Mouse (Mus musculus) neural tube, embryonic 13.5 days (tissue): Measurements from ENCODE around the gene Gjd2. TPM values are rescaled to one million over a fixed set of nuclear protein-coding genes. Genes with fewer than 3 reads are reported as not detected.
A peak's percentile ranks its signal among the peaks of the same experiment; 100 is the strongest.

Experiments
- ATAC-seq: fragments of 200-750 bp; cut with Nextera tagmentation; 2 replicates; pipeline ENCODE4 v1.8.0; 2017; ENCODE audit warnings: low read depth, mild to moderate bottlenecking, moderate TSS enrichment, moderate library complexity
- H3K27ac ChIP-seq: fragments of 300-500 bp; sonication (generic); replicated peaks from 2 replicates; pipeline ENCODE4 v1.5.1; 2015; ENCODE audit warnings: moderate library complexity, mild to moderate bottlenecking, inconsistent platforms
- H3K27me3 ChIP-seq: fragments of 300-500 bp; sonication (generic); 2 replicates; pipeline ENCODE4 v1.6.1; 2015; ENCODE audit warnings: mild to moderate bottlenecking, inconsistent platforms
- H3K36me3 ChIP-seq: fragments of 300-500 bp; sonication (generic); 2 replicates; pipeline ENCODE4 v1.6.1; 2015; ENCODE audit warnings: mild to moderate bottlenecking, inconsistent platforms
- H3K4me1 ChIP-seq: fragments of 300-500 bp; sonication (generic); replicated peaks from 2 replicates; pipeline ENCODE4 v1.6.1; 2015; ENCODE audit warnings: inconsistent platforms
- H3K4me2 ChIP-seq: fragments of 300-500 bp; sonication (generic); 2 replicates; pipeline ENCODE4 v1.6.1; 2015; ENCODE audit warnings: inconsistent platforms, mild to moderate bottlenecking, moderate library complexity
- H3K4me3 ChIP-seq: fragments of 300-500 bp; sonication (generic); 2 replicates; pipeline ENCODE4 v1.5.1; 2015; ENCODE audit warnings: mild to moderate bottlenecking, inconsistent platforms
- H3K9ac ChIP-seq: fragments of 300-500 bp; sonication (generic); 2 replicates; pipeline ENCODE4 v1.6.1; 2015; ENCODE audit warnings: moderate library complexity, mild to moderate bottlenecking, inconsistent platforms
- H3K9me3 ChIP-seq: fragments of 300-500 bp; sonication (generic); 2 replicates; pipeline ENCODE4 v1.6.1; 2016; ENCODE audit warnings: inconsistent platforms
- WGBS: fragments of 180-500 bp; shearing (Covaris S2); methylation state at CpG from one replicate; pipeline ENCODE4 v1.1.7; 2015; 5-methylcytosine and 5-hydroxymethylcytosine counted together
- polyA plus RNA-seq: library from polyadenylated mRNA; unstranded; fragments of >200 nt; fragmentation: Nextera tagmentation; extraction: Ambion mirVana; gene quantifications from 2 replicates; pipeline ENCODE4 v1.2.1, GENCODE M21; 2015

Gjd2 gene
- polyA plus RNA-seq = 3.9 and 4.7 TPM in 2 replicates

- Histone ChIP-seq H3K27me3 (peaks cover 50% of the 10 kb centered on the region), H3K4me1 (peaks cover 25% of the 10 kb centered on the region), H3K9ac (peak within 1 kb of the TSS; percentile 76), H3K36me3 (no peaks in the 10 kb centered on the region), H3K4me3 (peak within 1 kb of the TSS; percentile 56), H3K4me2 (peak within 1 kb of the TSS; percentile 85), H3K9me3 (no peaks in the 10 kb centered on the region), H3K27ac (peak within 1 kb of the TSS; percentile 75)
- under 1% methylated on average over 54 of the region's 60 CpGs for WGBS
- peak; percentile 85 for ATAC-seq
Observed at GRCm38 (mm10) chr2:114013295-114013771, at the start of gene Gjd2. Gene Gjd2 (minus strand): TSS chr2:114013619.

- H3K9me3 ChIP-seq = no peaks in the 10 kb centered on the region
- H3K27me3 ChIP-seq = no peaks in the 10 kb centered on the region
- no peak overlapping the region for H3K4me2 ChIP-seq
- no peak for ATAC-seq
- no peak overlapping the region for H3K27ac ChIP-seq
- WGBS = 39% methylated on average over 6 of the region's 6 CpGs
- no peak overlapping the region for H3K4me3 ChIP-seq
- H3K9ac ChIP-seq = no peak overlapping the region
- no peaks in the 10 kb centered on the region for H3K36me3 ChIP-seq
- H3K4me1 ChIP-seq = no peaks in the 10 kb centered on the region; the same call in 1 of the 2 replicates
Observed at GRCm38 (mm10) chr2:114060071-114060591, 46.7 kb upstream of the Gjd2 start.

GRCm38 (mm10) chr2:114059608-114060007 lies 46.2 kb upstream of the Gjd2 start:
- no peak overlapping the region for H3K27ac ChIP-seq
- no peak overlapping the region for H3K9ac ChIP-seq
- no peak overlapping the region for H3K4me2 ChIP-seq
- ATAC-seq = no peak
- no peaks in the 10 kb centered on the region for H3K36me3 ChIP-seq
- no peak overlapping the region for H3K4me3 ChIP-seq
- no peaks in the 10 kb centered on the region; the same call in 1 of the 2 replicates for H3K4me1 ChIP-seq
- no peaks in the 10 kb centered on the region for H3K27me3 ChIP-seq
- no peaks in the 10 kb centered on the region for H3K9me3 ChIP-seq
- 85% methylated on average over 1 of the region's 1 CpGs for WGBS

- no peaks in the 10 kb centered on the region; the same call in 1 of the 2 replicates for H3K4me1 ChIP-seq
- no peak for ATAC-seq
- WGBS = 96% methylated on average over 10 of the region's 10 CpGs
Observed at GRCm38 (mm10) chr2:114058226-114058796, 44.9 kb upstream of the Gjd2 start.

GRCm38 (mm10) chr2:114057303-114057853 lies 44.0 kb upstream of the Gjd2 start:
- no peaks in the 10 kb centered on the region for H3K36me3 ChIP-seq
- H3K4me1 ChIP-seq = peaks cover 4% of the 10 kb centered on the region
- ATAC-seq = peak; percentile 36; the same call in 1 of the 2 replicates
- 34% methylated on average over 10 of the region's 10 CpGs for WGBS
- no peak overlapping the region for H3K27ac ChIP-seq
- no peaks in the 10 kb centered on the region for H3K27me3 ChIP-seq
- no peaks in the 10 kb centered on the region for H3K9me3 ChIP-seq
- no peak overlapping the region for H3K4me3 ChIP-seq
- H3K4me2 ChIP-seq = no peak overlapping the region
- no peak overlapping the region; the same call in 1 of the 2 replicates for H3K9ac ChIP-seq

More at GRCm38 (mm10) chr2:114058226-114058796, 44.9 kb upstream of the Gjd2 start:
- Histone ChIP-seq H3K27ac (no peak overlapping the region), H3K27me3 (no peaks in the 10 kb centered on the region), H3K4me3 (no peak overlapping the region), H3K4me2 (no peak overlapping the region), H3K36me3 (no peaks in the 10 kb centered on the region), H3K9ac (no peak overlapping the region), H3K9me3 (no peaks in the 10 kb centered on the region)

GRCm38 (mm10) chr2:114054129-114054528 lies 40.7 kb upstream of the Gjd2 start:
- H3K9me3 ChIP-seq = no peaks in the 10 kb centered on the region
- ATAC-seq = no peak
- no peak overlapping the region for H3K4me3 ChIP-seq
- H3K9ac ChIP-seq = no peak overlapping the region
- no peaks in the 10 kb centered on the region for H3K36me3 ChIP-seq
- 89% methylated on average over 4 of the region's 4 CpGs for WGBS
- H3K27me3 ChIP-seq = no peaks in the 10 kb centered on the region
- H3K27ac ChIP-seq = no peak overlapping the region
- H3K4me2 ChIP-seq = no peak overlapping the region
- peaks cover 4% of the 10 kb centered on the region for H3K4me1 ChIP-seq

- Histone ChIP-seq H3K4me2 (peak within 1 kb of the TSS; percentile 33), H3K4me3 (no peak within 1 kb of the TSS), H3K36me3 (no peaks in the 10 kb centered on the region), H3K27me3 (no peaks in the 10 kb centered on the region), H3K4me1 (peaks cover 4% of the 10 kb centered on the region), H3K9ac (no peak within 1 kb of the TSS), H3K27ac (no peak within 1 kb of the TSS), H3K9me3 (no peaks in the 10 kb centered on the region)
- peak; percentile 61; the same call in 1 of the 2 replicates for ATAC-seq
- WGBS = 24% methylated on average over 14 of the region's 14 CpGs
Observed at GRCm38 (mm10) chr2:114052696-114053598, 39.5 kb upstream of the Gjd2 start, which contains the start of gene Actc1. Gene Actc1 (minus strand): TSS chr2:114053548.

- 95% methylated on average over 14 of the region's 14 CpGs for WGBS
Observed at GRCm38 (mm10) chr2:114051871-114052241, 38.4 kb upstream of the Gjd2 start.

GRCm38 (mm10) chr2:114051111-114051870 lies 37.9 kb upstream of the Gjd2 start:
- Histone ChIP-seq H3K9me3 (no peaks in the 10 kb centered on the region), H3K27me3 (no peaks in the 10 kb centered on the region), H3K4me3 (no peak overlapping the region), H3K4me2 (no peak overlapping the region), H3K9ac (no peak overlapping the region), H3K4me1 (peaks cover 4% of the 10 kb centered on the region; the same call in 1 of the 2 replicates), H3K36me3 (no peaks in the 10 kb centered on the region), H3K27ac (no peak overlapping the region)
- WGBS = 93% methylated on average over 7 of the region's 7 CpGs
- ATAC-seq = no peak

More at GRCm38 (mm10) chr2:114051871-114052241, 38.4 kb upstream of the Gjd2 start:
- H3K36me3 ChIP-seq = no peaks in the 10 kb centered on the region
- no peaks in the 10 kb centered on the region for H3K27me3 ChIP-seq
- H3K27ac ChIP-seq = no peak overlapping the region
- H3K4me1 ChIP-seq = peaks cover 4% of the 10 kb centered on the region; the same call in 1 of the 2 replicates
- no peak overlapping the region for H3K4me2 ChIP-seq
- H3K4me3 ChIP-seq = no peak overlapping the region
- no peak for ATAC-seq
- no peak overlapping the region for H3K9ac ChIP-seq
- no peaks in the 10 kb centered on the region for H3K9me3 ChIP-seq

GRCm38 (mm10) chr2:114050150-114050549 lies 36.7 kb upstream of the Gjd2 start:
- WGBS = 94% methylated on average over 7 of the region's 7 CpGs
- Histone ChIP-seq H3K9ac (no peak overlapping the region), H3K27ac (no peak overlapping the region), H3K4me2 (no peak overlapping the region), H3K4me3 (no peak overlapping the region), H3K9me3 (no peaks in the 10 kb centered on the region), H3K36me3 (no peaks in the 10 kb centered on the region), H3K27me3 (no peaks in the 10 kb centered on the region), H3K4me1 (peaks cover 4% of the 10 kb centered on the region; the same call in 1 of the 2 replicates)
- no peak for ATAC-seq

- 95% methylated on average over 7 of the region's 7 CpGs for WGBS
- Histone ChIP-seq H3K36me3 (no peaks in the 10 kb centered on the region), H3K27me3 (no peaks in the 10 kb centered on the region), H3K9me3 (no peaks in the 10 kb centered on the region), H3K4me1 (peaks cover 4% of the 10 kb centered on the region; the same call in 1 of the 2 replicates), H3K27ac (no peak overlapping the region), H3K9ac (no peak overlapping the region), H3K4me2 (no peak overlapping the region), H3K4me3 (no peak overlapping the region)
- ATAC-seq = no peak
Observed at GRCm38 (mm10) chr2:114049372-114049771, 36.0 kb upstream of the Gjd2 start.
